Mouse (Mus musculus) brain, embryonic 18.5 days (tissue): ENCODE data around the gene Ppef1.

Source experiments
- DNase-seq: peaks from one replicate; pipeline ENCODE4 v3.0.0-alpha.2; 2012; ENCODE audit warnings: low read depth, low spot score

Ppef1 gene

GRCm38 (mm10) chrX:160598055-160598454 is 137.5 kb downstream of the Ppef1 start:
- no peak for DNase-seq

- DNase-seq = no peak
Measured at GRCm38 (mm10) chrX:160592933-160593332, 142.6 kb downstream of the Ppef1 start.

GRCm38 (mm10) chrX:160590147-160590546 is 145.4 kb downstream of the Ppef1 start:
- DNase-seq = no peak

GRCm38 (mm10) chrX:160588523-160588922 is 147.0 kb downstream of the Ppef1 start:
- no peak for DNase-seq

GRCm38 (mm10) chrX:160585110-160585509 is 150.5 kb downstream of the Ppef1 start:
- DNase-seq = no peak

GRCm38 (mm10) chrX:160584148-160584838 is 151.3 kb downstream of the Ppef1 start:
- no peak for DNase-seq

GRCm38 (mm10) chrX:160583589-160583988 is 152.0 kb downstream of the Ppef1 start:
- no peak for DNase-seq
